Mouse (Mus musculus) heart, postnatal 0 days (tissue): ENCODE measurements at regions not wholly inside any gene's neighbourhood (a gene's known extent, or its start where the extent isn't known, plus 50 kb on each side); places are given as distances from the start of the nearest gene placed in this dataset.

ENCODE experiments used
- ATAC-seq: fragments of 200-750 bp; cut with Nextera tagmentation; 2 replicates; pipeline ENCODE4 v1.8.0; 2017; ENCODE audit warnings: low read depth, moderate number of reproducible peaks, moderate library complexity; ENCODE audit not compliant: insufficient read depth
- DNase-seq: peaks from one replicate; pipeline ENCODE4 v3.0.0-alpha.2; 2016; ENCODE audit warnings: low spot score
- H3K27ac ChIP-seq: fragments of 300-500 bp; sonication (generic); 2 replicates; pipeline ENCODE4 v1.5.1; 2014; ENCODE audit warnings: low read depth, mild to moderate bottlenecking
- H3K27me3 ChIP-seq: fragments of 300-500 bp; sonication (generic); 2 replicates; pipeline ENCODE4 v1.6.1; 2014; ENCODE audit warnings: low read length, mixed read lengths; ENCODE audit not compliant: control insufficient read depth, insufficient read depth
- H3K36me3 ChIP-seq: fragments of 300-500 bp; sonication (generic); replicated peaks from 2 replicates; pipeline ENCODE4 v1.6.1; 2014; ENCODE audit warnings: low read length, mixed read lengths; ENCODE audit not compliant: control insufficient read depth, insufficient read depth
- H3K4me1 ChIP-seq: fragments of 300-500 bp; sonication (generic); 2 replicates; pipeline ENCODE4 v1.6.1; 2014; ENCODE audit warnings: antibody characterized with exemption; ENCODE audit not compliant: control insufficient read depth, insufficient read depth
- H3K4me2 ChIP-seq: fragments of 300-500 bp; sonication (generic); 2 replicates; pipeline ENCODE4 v1.6.1; 2014; ENCODE audit warnings: low read depth, mild to moderate bottlenecking, low read length, moderate library complexity
- H3K4me3 ChIP-seq: fragments of 300-500 bp; sonication (generic); 2 replicates; pipeline ENCODE4 v1.5.1; 2014; ENCODE audit warnings: low read depth, low read length
- H3K9ac ChIP-seq: fragments of 300-500 bp; sonication (generic); replicated peaks from 2 replicates; pipeline ENCODE4 v1.6.1; 2014; ENCODE audit warnings: low read depth, low read length, mixed read lengths
- H3K9me3 ChIP-seq: fragments of 300-500 bp; sonication (generic); replicated peaks from 2 replicates; pipeline ENCODE4 v1.6.1; 2016; ENCODE audit warnings: low read length; ENCODE audit not compliant: control insufficient read depth
- CTCF ChIP-seq: IDR thresholded peaks from 2 replicates; pipeline ENCODE4 v1.5.1; 2016; ENCODE audit warnings: antibody characterized with exemption, control low read depth, low read depth
- EP300 ChIP-seq: IDR thresholded peaks from 2 replicates; pipeline ENCODE4 v1.6.1; 2016; ENCODE audit warnings: antibody characterized with exemption, low read depth
- WGBS: fragments of 180-500 bp; shearing (Covaris S2); extraction: QIAGEN DNeasy Blood & Tissue Kit; methylation state at CpG from one replicate; pipeline ENCODE4 v1.1.7; 2014; 5-methylcytosine and 5-hydroxymethylcytosine counted together

DNA sequence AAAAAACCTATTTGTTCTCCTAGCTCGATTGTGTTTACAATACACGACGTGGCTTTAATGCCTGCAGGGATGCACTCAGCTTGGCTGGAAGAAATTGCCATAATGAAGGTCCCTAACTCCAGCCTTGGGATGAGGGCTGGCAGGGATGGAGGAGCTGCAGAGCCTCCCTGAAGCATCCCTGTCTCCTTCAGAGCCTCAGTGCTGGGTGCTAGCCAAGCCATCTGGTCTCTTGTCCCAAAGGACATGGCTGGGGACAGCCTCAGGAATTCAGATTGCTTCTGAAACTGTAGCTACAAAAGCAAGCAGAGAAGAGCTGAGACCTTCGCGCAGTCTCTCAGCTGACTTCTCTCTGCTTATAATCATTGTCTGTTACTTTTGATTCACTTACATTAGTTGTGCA, 124.6 kb upstream of the Slc22a23 start:
- Histone ChIP-seq H3K27me3 (no peaks in the 10 kb centered on the region), H3K4me3 (no peak overlapping the region), H3K4me1 (0 out of 2 replicates have a peak, but pooled peaks cover 3% of the 10 kb centered on the region), H3K9me3 (no peaks in the 10 kb centered on the region), H3K9ac (no peak overlapping the region), H3K36me3 (no peaks in the 10 kb centered on the region), H3K27ac (no peak overlapping the region), H3K4me2 (no peak overlapping the region)
- ATAC-seq: no peak
- WGBS: 80% methylated on average over 5 of the region's 5 CpGs
- no peak for TF ChIP-seq EP300
- TF ChIP-seq CTCF: no peak
- DNase-seq: peak; percentile 22

DNA sequence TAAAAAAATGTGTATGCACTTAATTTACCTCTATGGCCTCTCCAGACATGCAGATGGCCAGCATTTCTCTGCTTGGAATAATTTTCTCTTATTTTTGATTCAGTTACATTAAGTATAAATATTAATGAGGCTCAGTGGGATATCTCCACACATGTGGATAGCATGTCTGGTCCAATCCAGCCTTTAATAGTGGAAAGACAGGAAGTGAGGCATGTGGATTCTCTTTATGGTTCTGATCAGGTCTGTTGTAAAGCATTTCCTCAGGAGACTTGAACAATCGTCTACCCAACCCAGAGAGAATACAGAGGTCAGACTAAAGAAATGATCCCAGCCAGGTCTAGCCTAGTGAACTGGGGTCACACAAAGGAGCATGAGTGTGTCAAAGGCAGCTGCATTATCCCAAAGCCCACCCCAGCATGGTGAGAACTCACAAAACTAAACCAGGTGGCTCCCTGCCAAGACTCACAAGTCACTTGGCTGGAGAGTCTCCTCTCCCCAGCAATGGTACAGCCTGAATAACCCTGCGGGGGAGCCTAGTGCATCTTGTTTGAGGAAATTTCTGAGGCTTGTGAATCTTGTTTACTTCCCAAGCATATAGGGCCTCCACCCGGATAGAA, 123.3 kb upstream of the Slc22a23 start:
- Histone ChIP-seq H3K4me2 (no peak overlapping the region), H3K4me3 (no peak overlapping the region), H3K27ac (no peak overlapping the region), H3K9me3 (no peaks in the 10 kb centered on the region), H3K4me1 (peaks cover 4% of the 10 kb centered on the region), H3K9ac (no peak overlapping the region), H3K36me3 (no peaks in the 10 kb centered on the region), H3K27me3 (no peaks in the 10 kb centered on the region)
- ATAC-seq (no peak), DNase-seq (no peak)
- WGBS: 51% methylated on average over 3 of the region's 3 CpGs
- TF ChIP-seq EP300 (no peak), CTCF (no peak)

DNA sequence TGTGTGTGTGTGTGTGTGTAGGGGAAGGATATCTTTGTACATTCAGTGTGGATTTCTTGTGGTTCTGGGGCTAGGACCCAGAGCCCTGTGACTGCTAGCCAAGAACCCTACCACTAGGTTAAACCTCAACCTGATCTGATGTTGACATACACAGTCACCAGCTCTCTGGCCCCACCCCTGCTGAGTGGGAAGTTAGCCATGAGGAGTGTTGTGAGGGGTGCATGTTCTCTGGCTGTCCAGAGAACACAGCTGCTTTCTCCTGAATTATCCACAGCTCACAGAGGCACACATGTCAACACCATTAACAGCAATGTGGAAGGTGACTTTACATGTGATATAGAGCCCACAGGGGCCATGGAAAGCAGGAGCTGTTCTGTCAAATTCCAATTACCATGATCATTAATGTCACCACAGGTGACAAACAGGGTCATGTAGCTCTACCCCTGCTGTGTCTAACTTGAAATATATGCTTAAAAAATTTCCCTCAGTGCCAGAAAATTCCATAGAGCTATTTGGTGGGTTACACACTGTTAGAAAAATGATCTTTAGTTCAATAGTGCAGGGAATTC, 121.0 kb upstream of the Slc22a23 start:
- Histone ChIP-seq H3K4me1 (peaks cover 16% of the 10 kb centered on the region), H3K36me3 (no peaks in the 10 kb centered on the region), H3K27ac (no peak overlapping the region), H3K9ac (no peak overlapping the region), H3K4me3 (no peak overlapping the region), H3K27me3 (no peaks in the 10 kb centered on the region), H3K4me2 (no peak overlapping the region), H3K9me3 (no peaks in the 10 kb centered on the region)
- no peak for ATAC-seq
- no peak for DNase-seq
- TF ChIP-seq EP300 (no peak), CTCF (no peak)

DNA sequence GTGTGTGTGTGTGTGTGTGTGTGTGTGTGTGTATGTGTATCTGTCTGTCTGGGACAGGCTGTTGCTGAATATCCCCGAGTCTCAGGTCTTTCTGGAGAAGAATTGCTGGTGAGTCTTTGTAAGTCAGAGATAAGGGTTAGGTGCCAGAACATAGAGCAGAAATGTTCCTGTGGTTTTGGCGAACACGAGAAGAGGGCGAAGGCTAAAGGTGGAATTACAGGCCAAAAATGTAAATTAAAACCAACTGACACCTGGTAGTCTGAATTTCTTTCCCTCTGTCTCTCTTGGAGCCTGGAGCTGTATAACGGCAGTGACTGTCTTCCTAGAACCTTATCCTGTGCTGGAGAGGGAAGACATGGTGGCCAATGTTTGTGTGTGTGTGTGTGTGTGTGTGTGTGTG, 120.5 kb upstream of the Slc22a23 start:
- Histone ChIP-seq H3K27ac (no peak overlapping the region), H3K36me3 (no peaks in the 10 kb centered on the region), H3K9ac (no peak overlapping the region), H3K9me3 (no peaks in the 10 kb centered on the region), H3K27me3 (no peaks in the 10 kb centered on the region), H3K4me1 (peaks cover 16% of the 10 kb centered on the region), H3K4me3 (no peak overlapping the region), H3K4me2 (no peak overlapping the region)
- TF ChIP-seq EP300 (no peak), CTCF (no peak)
- no peak for DNase-seq
- no peak for ATAC-seq
- WGBS: 80% methylated on average over 5 of the region's 5 CpGs

DNA sequence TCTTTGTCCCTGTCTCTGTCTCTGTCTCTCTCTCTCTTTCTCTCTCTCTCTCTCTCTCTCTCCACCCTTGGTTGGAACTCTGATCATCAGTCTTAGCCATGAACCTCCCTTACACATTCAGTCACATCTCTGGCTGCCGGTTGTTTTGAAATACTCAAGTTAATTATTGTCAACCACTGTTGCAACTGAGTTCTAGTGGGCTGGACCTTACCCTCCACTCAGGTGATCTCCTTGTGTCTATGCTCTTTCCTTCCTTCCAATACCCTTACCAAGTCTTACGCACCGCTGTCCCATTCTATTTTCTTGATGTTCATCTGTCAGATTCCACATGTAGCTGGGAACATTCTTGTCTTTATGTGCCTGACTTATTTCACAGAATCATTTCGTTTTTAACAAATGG, 119.2 kb upstream of the Slc22a23 start:
- Histone ChIP-seq H3K4me1 (peaks cover 16% of the 10 kb centered on the region), H3K27me3 (no peaks in the 10 kb centered on the region), H3K4me3 (no peak overlapping the region), H3K36me3 (no peaks in the 10 kb centered on the region), H3K9me3 (no peaks in the 10 kb centered on the region), H3K4me2 (no peak overlapping the region), H3K9ac (no peak overlapping the region), H3K27ac (no peak overlapping the region)
- no peak for ATAC-seq
- no peak for TF ChIP-seq CTCF
- no peak for TF ChIP-seq EP300
- WGBS: 93% methylated on average over 4 of the region's 4 CpGs
- DNase-seq: no peak
